Mouse (Mus musculus): ENCODE measurements around the gene Ly6f. TPM values are rescaled to one million over a fixed set of nuclear protein-coding genes. Genes with fewer than 3 reads are reported as not detected.
"Not testable (repeated sequence)": the region's sequence is repeated elsewhere in the genome, so short reads cannot be mapped to it uniquely, and the experiment has no call there.

The Ly6f gene
- not detected in 2 replicates for polyA plus RNA-seq (2012; ENCODE audit: insufficient read depth, insufficient read length, missing spikeins)

GRCm38 (mm10) chr15:75268121-75268520, at the start of gene Ly6f:
Ly6f (plus strand) TSS chr15:75268421.
- Histone ChIP-seq H3K27ac (replicated peaks; ENCODE audit: low read depth, low read length) (no peak within 1 kb of the TSS), H3K4me3 (ENCODE audit: insufficient read depth, low read depth, low read length) (no peak within 1 kb of the TSS), H3K4me1 (ENCODE audit: control insufficient read depth, insufficient read depth, insufficient read length, low read length) (no peaks in the 10 kb centered on the region)

- Histone ChIP-seq H3K27ac (replicated peaks; ENCODE audit: low read depth, low read length) (no peak overlapping the region), H3K4me3 (ENCODE audit: insufficient read depth, low read depth, low read length) (no peak overlapping the region), H3K4me1 (ENCODE audit: control insufficient read depth, insufficient read depth, insufficient read length, low read length) (no peaks in the 10 kb centered on the region)
These were observed 46.3 kb upstream of the Ly6f start for GRCm38 (mm10) chr15:75221942-75222341.

- Histone ChIP-seq H3K27ac (replicated peaks; ENCODE audit: low read depth, low read length) (no peak overlapping the region), H3K4me1 (ENCODE audit: control insufficient read depth, insufficient read depth, insufficient read length, low read length) (no peaks in the 10 kb centered on the region), H3K4me3 (ENCODE audit: insufficient read depth, low read depth, low read length) (no peak overlapping the region)
These were observed 30.4 kb upstream of the Ly6f start for GRCm38 (mm10) chr15:75237736-75238288.

- Histone ChIP-seq H3K4me1 (ENCODE audit: control insufficient read depth, insufficient read depth, insufficient read length, low read length) (no peaks in the 10 kb centered on the region), H3K27ac (replicated peaks; ENCODE audit: low read depth, low read length) (no peak overlapping the region), H3K4me3 (ENCODE audit: insufficient read depth, low read depth, low read length) (no peak overlapping the region)
These were observed 27.7 kb upstream of the Ly6f start for GRCm38 (mm10) chr15:75240558-75240957.

- H3K4me3 ChIP-seq (ENCODE audit: insufficient read depth, low read depth, low read length) = no peak overlapping the region
- no peaks in the 10 kb centered on the region for H3K4me1 ChIP-seq (ENCODE audit: control insufficient read depth, insufficient read depth, insufficient read length, low read length)
- no peak overlapping the region for H3K27ac ChIP-seq (replicated peaks; ENCODE audit: low read depth, low read length)
These were observed 25.2 kb upstream of the Ly6f start for GRCm38 (mm10) chr15:75242756-75243640.

- H3K27ac ChIP-seq (replicated peaks; ENCODE audit: low read depth, low read length) = no peak overlapping the region
- no peaks in the 10 kb centered on the region for H3K4me1 ChIP-seq (ENCODE audit: control insufficient read depth, insufficient read depth, insufficient read length, low read length)
- no peak overlapping the region for H3K4me3 ChIP-seq (ENCODE audit: insufficient read depth, low read depth, low read length)
These were observed 13.6 kb upstream of the Ly6f start for GRCm38 (mm10) chr15:75254671-75255070.

- Histone ChIP-seq H3K27ac (replicated peaks; ENCODE audit: low read depth, low read length) (no peak overlapping the region), H3K4me1 (ENCODE audit: control insufficient read depth, insufficient read depth, insufficient read length, low read length) (no peaks in the 10 kb centered on the region), H3K4me3 (ENCODE audit: insufficient read depth, low read depth, low read length) (no peak overlapping the region)
These were observed 2.4 kb upstream of the Ly6f start for GRCm38 (mm10) chr15:75265863-75266262.

GRCm38 (mm10) chr15:75266626-75267025, 1.6 kb upstream of the Ly6f start:
- H3K4me3 ChIP-seq (ENCODE audit: insufficient read depth, low read depth, low read length) = no peak overlapping the region
- no peak overlapping the region for H3K27ac ChIP-seq (replicated peaks; ENCODE audit: low read depth, low read length)
- H3K4me1 ChIP-seq (ENCODE audit: control insufficient read depth, insufficient read depth, insufficient read length, low read length) = no peaks in the 10 kb centered on the region

- Histone ChIP-seq H3K27ac (replicated peaks; ENCODE audit: low read depth, low read length) (no peak overlapping the region), H3K4me1 (ENCODE audit: control insufficient read depth, insufficient read depth, insufficient read length, low read length) (no peaks in the 10 kb centered on the region), H3K4me3 (ENCODE audit: insufficient read depth, low read depth, low read length) (no peak overlapping the region)
These were observed 952 bp downstream of the Ly6f start for GRCm38 (mm10) chr15:75268916-75269829.

GRCm38 (mm10) chr15:75270169-75270568, 1.9 kb downstream of the Ly6f start:
- H3K27ac ChIP-seq (replicated peaks; ENCODE audit: low read depth, low read length) = no peak overlapping the region

GRCm38 (mm10) chr15:75270691-75271362, 2.6 kb downstream of the Ly6f start:
- Histone ChIP-seq H3K27ac (replicated peaks; ENCODE audit: low read depth, low read length) (no peak overlapping the region), H3K4me1 (ENCODE audit: control insufficient read depth, insufficient read depth, insufficient read length, low read length) (no peaks in the 10 kb centered on the region), H3K4me3 (ENCODE audit: insufficient read depth, low read depth, low read length) (no peak overlapping the region)

More at GRCm38 (mm10) chr15:75270169-75270568, 1.9 kb downstream of the Ly6f start:
- Histone ChIP-seq H3K4me3 (ENCODE audit: insufficient read depth, low read depth, low read length) (no peak overlapping the region), H3K4me1 (ENCODE audit: control insufficient read depth, insufficient read depth, insufficient read length, low read length) (no peaks in the 10 kb centered on the region)

- Histone ChIP-seq H3K27ac (replicated peaks; ENCODE audit: low read depth, low read length) (no peak overlapping the region), H3K4me1 (ENCODE audit: control insufficient read depth, insufficient read depth, insufficient read length, low read length) (no peaks in the 10 kb centered on the region), H3K4me3 (ENCODE audit: insufficient read depth, low read depth, low read length) (no peak overlapping the region)
These were observed 3.2 kb downstream of the Ly6f start for GRCm38 (mm10) chr15:75271426-75271825.

GRCm38 (mm10) chr15:75271891-75272290, 3.7 kb downstream of the Ly6f start:
- no peak overlapping the region for H3K27ac ChIP-seq (replicated peaks; ENCODE audit: low read depth, low read length)
- H3K4me1 ChIP-seq (ENCODE audit: control insufficient read depth, insufficient read depth, insufficient read length, low read length) = no peaks in the 10 kb centered on the region
- H3K4me3 ChIP-seq (ENCODE audit: insufficient read depth, low read depth, low read length) = no peak overlapping the region

GRCm38 (mm10) chr15:75281991-75282390, 13.8 kb downstream of the Ly6f start:
- not testable (repeated sequence) for H3K4me3 ChIP-seq (ENCODE audit: insufficient read depth, low read depth, low read length); H3K27ac ChIP-seq (replicated peaks; ENCODE audit: low read depth, low read length); H3K4me1 ChIP-seq (ENCODE audit: control insufficient read depth, insufficient read depth, insufficient read length, low read length)
